Mouse (Mus musculus) lung, embryonic 14.5 days (tissue): ENCODE measurements around the gene Klhl30. TPM values are rescaled to one million over a fixed set of nuclear protein-coding genes. Genes with fewer than 3 reads are reported as not detected.

ENCODE experiments used
- ATAC-seq: fragments of 200-750 bp; cut with Nextera tagmentation; 2 replicates; pipeline ENCODE4 v1.8.0; 2017; ENCODE audit warnings: mild to moderate bottlenecking, moderate TSS enrichment, moderate library complexity; ENCODE audit not compliant: insufficient read depth
- DNase-seq: peaks from one replicate; pipeline ENCODE4 v3.0.0-alpha.2; 2015
- H3K27ac ChIP-seq: fragments of 300-500 bp; sonication (generic); 2 replicates; pipeline ENCODE4 v1.5.1; 2014; ENCODE audit warnings: low read depth, mild to moderate bottlenecking, moderate library complexity
- H3K27me3 ChIP-seq: fragments of 300-500 bp; sonication (generic); 2 replicates; pipeline ENCODE4 v1.6.1; 2014; ENCODE audit warnings: low read length, control low read depth; ENCODE audit not compliant: insufficient read depth
- H3K36me3 ChIP-seq: fragments of 300-500 bp; sonication (generic); 2 replicates; pipeline ENCODE4 v1.6.1; 2014; ENCODE audit warnings: control low read depth; ENCODE audit not compliant: insufficient read depth
- H3K4me1 ChIP-seq: fragments of 300-500 bp; sonication (generic); 2 replicates; pipeline ENCODE4 v1.6.1; 2014; ENCODE audit warnings: antibody characterized with exemption, control low read depth; ENCODE audit not compliant: insufficient read depth
- H3K4me2 ChIP-seq: fragments of 300-500 bp; sonication (generic); 2 replicates; pipeline ENCODE4 v1.6.1; 2014; ENCODE audit warnings: mild to moderate bottlenecking
- H3K4me3 ChIP-seq: fragments of 300-500 bp; sonication (generic); 2 replicates; pipeline ENCODE4 v1.5.1; 2014; ENCODE audit warnings: low read depth, low read length
- H3K9ac ChIP-seq: fragments of 300-500 bp; sonication (generic); 2 replicates; pipeline ENCODE4 v1.6.1; 2014
- H3K9me3 ChIP-seq: fragments of 300-500 bp; sonication (generic); 2 replicates; pipeline ENCODE4 v1.6.1; 2016; ENCODE audit warnings: low read depth, low read length, control low read depth
- CTCF ChIP-seq: IDR thresholded peaks from 2 replicates; pipeline ENCODE4 v1.5.1; 2016; ENCODE audit warnings: antibody characterized with exemption, low read depth
- WGBS: fragments of 180-500 bp; shearing (Covaris S2); extraction: QIAGEN DNeasy Blood & Tissue Kit; methylation state at CpG from one replicate; pipeline ENCODE4 v1.1.7; 2014; 5-methylcytosine and 5-hydroxymethylcytosine counted together
- polyA plus RNA-seq: library from polyadenylated mRNA; unstranded; fragments of >200 nt; fragmentation: Nextera tagmentation; extraction: Ambion mirVana; gene quantifications from 2 replicates; pipeline ENCODE4 v1.2.1, GENCODE M21; 2014

Klhl30 gene
- polyA plus RNA-seq, 1 experiment from 2014 or later = 0.08 TPM

DNA sequence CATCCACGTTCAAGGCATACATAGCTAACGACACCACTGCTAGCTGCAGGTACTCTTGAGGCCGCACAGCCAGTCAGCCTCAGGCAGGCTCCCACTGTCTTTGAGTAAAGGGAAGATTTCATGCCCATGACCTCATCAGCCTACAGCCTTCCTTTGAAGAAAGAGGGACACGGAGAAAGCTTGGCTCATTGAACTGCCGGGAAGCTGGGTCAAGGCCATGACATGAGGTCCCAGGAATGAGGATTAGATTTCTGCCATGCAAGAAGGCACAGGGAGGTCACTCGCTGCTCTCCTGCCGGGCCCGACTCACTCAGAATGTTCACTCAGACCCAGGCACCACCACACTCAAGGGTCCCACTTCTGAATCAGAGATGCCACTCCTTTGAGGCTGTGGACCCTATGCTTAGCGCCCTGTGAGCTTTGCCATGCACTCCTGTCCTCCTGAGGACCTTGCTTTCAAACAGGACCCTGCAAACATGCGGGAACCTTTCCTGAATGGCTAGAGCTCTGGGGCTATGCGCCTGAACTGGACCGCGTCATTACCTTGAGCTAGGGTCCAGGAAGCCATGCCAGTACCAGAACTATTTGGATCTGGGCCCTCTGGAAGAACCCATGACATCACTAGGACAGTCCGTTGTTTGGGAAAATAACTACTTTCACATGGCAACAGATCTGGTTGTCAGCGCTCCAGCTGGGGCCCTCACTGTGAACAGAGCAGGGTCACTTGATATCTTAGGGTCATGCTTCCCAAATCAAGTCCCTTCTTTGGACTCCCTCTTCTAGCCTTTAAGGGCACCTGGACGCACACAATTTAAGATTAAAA is 14.2 kb downstream of the Klhl30 start:
- TF ChIP-seq CTCF = no peak
- no peak overlapping the region for H3K9ac ChIP-seq
- peaks cover 5% of the 10 kb centered on the region; the same call in 1 of the 2 replicates for H3K9me3 ChIP-seq
- ATAC-seq (no peak), DNase-seq (no peak)
- 0 out of 2 replicates have a peak, but pooled peaks cover 5% of the 10 kb centered on the region for H3K27me3 ChIP-seq
- no peaks in the 10 kb centered on the region for H3K4me1 ChIP-seq
- WGBS = 89% methylated on average over 16 of the region's 16 CpGs
- 0 out of 2 replicates have a peak, but pooled peaks cover 5% of the 10 kb centered on the region for H3K36me3 ChIP-seq
- no peak overlapping the region for H3K4me3 ChIP-seq
- H3K27ac ChIP-seq = no peak overlapping the region
- no peak overlapping the region for H3K4me2 ChIP-seq

DNA sequence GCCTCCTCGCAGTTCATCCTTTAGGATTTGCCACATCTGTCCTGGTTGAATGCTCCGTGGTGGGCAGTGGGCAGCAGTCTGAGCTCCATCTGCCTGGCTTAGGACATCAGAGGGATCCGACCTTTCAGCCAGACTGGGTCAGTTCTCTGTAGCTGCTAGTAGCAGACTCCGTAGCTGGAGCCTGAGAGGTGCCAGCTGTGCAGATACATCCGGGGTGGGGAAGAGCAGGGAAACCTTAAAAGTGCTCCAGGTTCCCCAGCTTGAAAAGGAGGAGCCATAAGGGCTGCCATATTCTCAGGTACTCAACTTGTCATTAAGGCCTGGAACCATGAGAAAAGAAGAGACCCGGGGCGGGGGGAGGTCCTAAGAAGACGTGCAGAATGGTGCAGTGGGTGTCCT is 15.0 kb downstream of the Klhl30 start:
- 18% methylated on average over 8 of the region's 8 CpGs for WGBS
- ATAC-seq (peak; percentile 10; the same call in 1 of the 2 replicates), DNase-seq (peak; percentile 37)
- H3K4me2 ChIP-seq = peak overlapping the region; percentile 96
- peaks cover 13% of the 10 kb centered on the region; the same call in 1 of the 2 replicates for H3K36me3 ChIP-seq
- H3K9me3 ChIP-seq = peaks cover 5% of the 10 kb centered on the region; the same call in 1 of the 2 replicates
- TF ChIP-seq CTCF = no peak
- H3K4me3 ChIP-seq = peak overlapping the region; percentile 50
- H3K9ac ChIP-seq = peak overlapping the region; percentile 69; the same call in 1 of the 2 replicates
- H3K27me3 ChIP-seq = 0 out of 2 replicates have a peak, but pooled peaks cover 5% of the 10 kb centered on the region
- H3K27ac ChIP-seq = no peak overlapping the region
- no peaks in the 10 kb centered on the region for H3K4me1 ChIP-seq

DNA sequence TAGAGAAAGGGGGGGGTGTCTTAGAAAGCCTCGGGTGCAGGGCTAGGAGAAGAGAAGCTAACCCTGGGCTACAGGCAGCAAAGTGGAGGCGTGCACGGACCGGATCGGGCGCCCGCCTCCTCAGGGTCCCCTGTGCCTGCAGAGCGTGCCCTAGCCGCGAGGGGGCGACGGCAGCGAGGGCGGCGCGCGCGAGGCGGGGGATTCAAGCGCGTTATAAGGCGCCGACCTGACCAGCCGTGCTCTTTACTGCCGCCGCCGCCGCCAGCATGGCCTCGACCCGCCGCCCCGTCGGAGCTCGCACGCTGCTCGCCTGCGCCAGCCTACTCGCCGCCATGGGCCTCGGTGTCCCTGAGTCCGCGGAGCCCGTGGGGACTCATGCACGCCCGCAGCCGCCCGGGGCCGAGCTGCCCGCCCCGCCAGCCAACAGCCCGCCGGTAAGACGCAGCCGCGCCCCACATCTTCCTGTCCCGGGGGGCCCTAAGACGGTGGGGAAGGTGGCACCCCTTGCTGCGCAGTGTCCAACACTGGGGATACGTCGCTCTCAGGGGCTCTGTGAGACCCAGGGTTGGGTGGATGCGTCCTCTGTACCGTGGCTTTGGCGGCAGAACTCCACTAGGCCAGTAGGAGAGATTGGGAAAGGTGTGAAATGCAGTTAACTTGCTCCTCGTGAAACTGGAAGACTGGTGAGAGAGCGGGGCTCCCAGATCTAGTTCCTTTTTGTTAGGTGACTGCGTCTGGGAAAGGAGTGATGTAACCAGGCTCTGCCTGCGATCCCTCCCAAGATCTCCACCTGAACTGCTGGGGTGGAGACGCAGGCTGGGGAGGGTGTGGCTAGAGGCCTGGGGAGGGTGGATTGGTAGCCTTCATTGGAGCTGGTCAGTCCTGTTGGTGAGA is 15.6 kb downstream of the Klhl30 start, which contains the start of gene Erfe:
Gene Erfe (plus strand): TSS at position 216 of the 894 bp plus-strand sequence.
- TF ChIP-seq CTCF = peak; percentile 69
- Histone ChIP-seq H3K9ac (peak within 1 kb of the TSS; percentile 69), H3K4me3 (peak within 1 kb of the TSS; percentile 50), H3K36me3 (peaks cover 19% of the 10 kb centered on the region; the same call in 1 of the 2 replicates), H3K9me3 (peaks cover 5% of the 10 kb centered on the region; the same call in 1 of the 2 replicates), H3K4me1 (no peaks in the 10 kb centered on the region), H3K27ac (no peak within 1 kb of the TSS), H3K27me3 (0 out of 2 replicates have a peak, but pooled peaks cover 5% of the 10 kb centered on the region), H3K4me2 (peak within 1 kb of the TSS; percentile 96)
- WGBS = under 1% methylated on average over 68 of the region's 68 CpGs
- ATAC-seq (peak; percentile 64), DNase-seq (peak; percentile 83)

DNA sequence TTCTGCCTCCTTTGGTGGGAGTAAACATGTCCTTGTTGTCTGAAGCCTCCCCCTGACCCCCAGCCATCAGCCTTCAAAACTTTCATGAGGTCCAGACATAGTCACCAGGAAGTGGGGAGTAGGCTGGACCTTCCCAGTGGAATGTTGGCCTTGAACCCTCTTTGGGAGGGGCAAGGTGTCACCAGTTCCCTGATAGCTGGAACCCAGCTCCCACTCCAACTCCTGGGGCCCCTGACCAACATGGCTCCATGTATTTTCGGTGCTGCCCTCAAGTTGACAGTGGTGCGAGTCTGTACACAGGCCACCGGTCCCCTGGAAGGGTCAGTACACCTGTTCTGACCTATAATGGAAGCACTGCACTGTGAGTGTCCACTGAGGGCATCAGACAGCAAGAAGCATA is 16.5 kb downstream of the Klhl30 start:
- peaks cover 26% of the 10 kb centered on the region for H3K36me3 ChIP-seq
- no peak for TF ChIP-seq CTCF
- no peak for ATAC-seq
- H3K27ac ChIP-seq = no peak overlapping the region
- 92% methylated on average over 3 of the region's 3 CpGs for WGBS
- H3K9ac ChIP-seq = no peak overlapping the region
- no peak for DNase-seq
- H3K4me2 ChIP-seq = peak overlapping the region; percentile 96
- H3K4me1 ChIP-seq = no peaks in the 10 kb centered on the region
- H3K4me3 ChIP-seq = no peak overlapping the region
- 0 out of 2 replicates have a peak, but pooled peaks cover 5% of the 10 kb centered on the region for H3K27me3 ChIP-seq
- peaks cover 5% of the 10 kb centered on the region; the same call in 1 of the 2 replicates for H3K9me3 ChIP-seq

DNA sequence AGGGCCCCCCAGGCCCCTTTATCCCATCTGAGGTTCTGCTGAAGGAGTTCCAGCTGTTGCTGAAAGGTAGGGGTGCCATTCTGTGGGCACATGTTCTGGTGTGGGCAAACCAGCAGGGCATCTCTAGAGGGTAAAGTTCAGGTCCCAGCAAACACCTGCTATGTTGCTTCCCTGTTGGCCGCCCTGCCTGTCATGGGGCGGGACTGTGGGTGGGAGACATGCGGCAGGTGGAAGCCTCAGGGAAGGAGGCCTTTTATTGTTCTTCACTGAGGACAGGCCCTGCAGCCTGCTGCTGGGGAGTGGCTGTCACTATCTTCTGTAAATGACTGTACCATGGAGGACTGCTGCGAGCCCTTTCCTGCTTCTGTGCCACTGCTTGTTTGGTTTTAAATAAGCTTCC is 18.6 kb downstream of the Klhl30 start:
- no peak for TF ChIP-seq CTCF
- Histone ChIP-seq H3K27me3 (0 out of 2 replicates have a peak, but pooled peaks cover 5% of the 10 kb centered on the region), H3K36me3 (peaks cover 47% of the 10 kb centered on the region), H3K4me1 (no peaks in the 10 kb centered on the region), H3K9ac (no peak overlapping the region), H3K4me2 (no peak overlapping the region), H3K27ac (no peak overlapping the region), H3K9me3 (peaks cover 3% of the 10 kb centered on the region; the same call in 1 of the 2 replicates), H3K4me3 (no peak overlapping the region)
- WGBS = 53% methylated on average over 4 of the region's 4 CpGs
- no peak for DNase-seq
- ATAC-seq = no peak

DNA sequence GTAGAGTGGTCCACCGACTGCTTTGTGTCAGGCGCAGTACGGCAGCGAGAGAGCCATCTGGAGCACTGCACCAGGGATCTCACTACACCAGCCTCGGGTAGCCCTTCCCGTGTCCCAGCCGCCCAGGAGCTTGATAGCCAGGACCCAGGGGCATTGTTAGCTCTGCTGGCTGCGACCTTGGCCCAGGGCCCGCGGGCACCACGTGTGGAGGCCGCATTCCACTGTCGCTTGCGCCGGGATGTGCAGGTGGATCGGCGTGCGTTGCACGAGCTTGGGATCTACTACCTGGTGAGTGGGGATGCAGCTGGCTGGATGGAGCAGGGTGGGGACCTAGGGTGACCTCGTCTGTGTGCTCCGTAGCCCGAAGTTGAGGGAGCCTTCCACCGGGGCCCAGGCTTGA is 19.2 kb downstream of the Klhl30 start:
- no peaks in the 10 kb centered on the region for H3K9me3 ChIP-seq
- ATAC-seq = no peak
- no peak for TF ChIP-seq CTCF
- peaks cover 53% of the 10 kb centered on the region for H3K36me3 ChIP-seq
- 0 out of 2 replicates have a peak, but pooled peaks cover 5% of the 10 kb centered on the region for H3K27me3 ChIP-seq
- H3K4me2 ChIP-seq = no peak overlapping the region
- DNase-seq = no peak
- no peak overlapping the region for H3K4me3 ChIP-seq
- H3K4me1 ChIP-seq = no peaks in the 10 kb centered on the region
- 81% methylated on average over 23 of the region's 23 CpGs for WGBS
- no peak overlapping the region for H3K27ac ChIP-seq
- H3K9ac ChIP-seq = no peak overlapping the region
